Mouse (Mus musculus) brain, adult 10 weeks (tissue): ENCODE results near the gene Apopt1. TPM values are rescaled to one million over a fixed set of nuclear protein-coding genes. Genes with fewer than 3 reads are reported as not detected.

Experiments
- polyA plus RNA-seq: library from polyadenylated mRNA; stranded (reverse); fragments of 350-450 nt; fragmentation: Illumina TruSeq; extraction: RNeasy Lipid Tissue Mini Kit (QIAGEN cat#74804); gene quantifications from one replicate; pipeline ENCODE4 v1.2.3, GENCODE M21; 2015; ENCODE audit warnings: low read depth, low replicate concordance

The Apopt1 gene
- polyA plus RNA-seq, result 63.7 TPM

GRCm38 (mm10) chr12:111713004-111713651 lies at the start of gene Apopt1, which contains the start of gene Bag5:
Apopt1 (plus strand) TSS chr12:111713261.
Bag5 (minus strand) TSS chr12:111713257.

GRCm38 (mm10) chr12:111672176-111672575 lies 40.9 kb upstream of the Apopt1 start, which contains the start of gene Ckb:
Ckb (minus strand) TSS chr12:111672338.

GRCm38 (mm10) chr12:111677882-111678669 lies 35.0 kb upstream of the Apopt1 start, which contains the start of gene Trmt61a:
Trmt61a (plus strand) TSS chr12:111678105.

GRCm38 (mm10) chr12:111758381-111759175 lies 45.5 kb downstream of the Apopt1 start, which contains the start of gene Klc1:
Klc1 (plus strand) TSS chr12:111758849.

Other genes starting within 250 kb of the Apopt1 start
- 6.2 TPM for gene Gm266, start 227.4 kb upstream of the Apopt1 start, polyA plus RNA-seq
- 212 TPM for gene Eif5, start 175.2 kb upstream of the Apopt1 start, polyA plus RNA-seq
- 65.3 TPM for gene Mark3, start 138.7 kb upstream of the Apopt1 start, polyA plus RNA-seq
- gene Ckb, start 40.9 kb upstream of the Apopt1 start, polyA plus RNA-seq, result 2,227 TPM
- gene Trmt61a, start 35.2 kb upstream of the Apopt1 start, polyA plus RNA-seq, result 17.8 TPM
- 53.5 TPM for gene Bag5, start within 50 bp of the Apopt1 start, polyA plus RNA-seq
- 594 TPM for gene Klc1, start 45.6 kb downstream of the Apopt1 start, polyA plus RNA-seq
- gene Xrcc3, start 100.6 kb downstream of the Apopt1 start, polyA plus RNA-seq, result 7.4 TPM
- 27.7 TPM for gene Zfyve21, start 100.9 kb downstream of the Apopt1 start, polyA plus RNA-seq
- 39.0 TPM for gene Ppp1r13b, start 194.8 kb downstream of the Apopt1 start, polyA plus RNA-seq